Mouse (Mus musculus) neural tube, embryonic 13.5 days (tissue): ENCODE results near the gene Sept4. TPM values are rescaled to one million over a fixed set of nuclear protein-coding genes. Genes with fewer than 3 reads are reported as not detected.

Experiments
- ATAC-seq: fragments of 200-750 bp; cut with Nextera tagmentation; 2 replicates; pipeline ENCODE4 v1.8.0; 2017; ENCODE audit warnings: low read depth, mild to moderate bottlenecking, moderate TSS enrichment, moderate library complexity
- H3K27ac ChIP-seq: fragments of 300-500 bp; sonication (generic); replicated peaks from 2 replicates; pipeline ENCODE4 v1.5.1; 2015; ENCODE audit warnings: moderate library complexity, mild to moderate bottlenecking, inconsistent platforms
- H3K27me3 ChIP-seq: fragments of 300-500 bp; sonication (generic); 2 replicates; pipeline ENCODE4 v1.6.1; 2015; ENCODE audit warnings: mild to moderate bottlenecking, inconsistent platforms
- H3K36me3 ChIP-seq: fragments of 300-500 bp; sonication (generic); 2 replicates; pipeline ENCODE4 v1.6.1; 2015; ENCODE audit warnings: mild to moderate bottlenecking, inconsistent platforms
- H3K4me1 ChIP-seq: fragments of 300-500 bp; sonication (generic); replicated peaks from 2 replicates; pipeline ENCODE4 v1.6.1; 2015; ENCODE audit warnings: inconsistent platforms
- H3K4me2 ChIP-seq: fragments of 300-500 bp; sonication (generic); 2 replicates; pipeline ENCODE4 v1.6.1; 2015; ENCODE audit warnings: inconsistent platforms, mild to moderate bottlenecking, moderate library complexity
- H3K4me3 ChIP-seq: fragments of 300-500 bp; sonication (generic); 2 replicates; pipeline ENCODE4 v1.5.1; 2015; ENCODE audit warnings: mild to moderate bottlenecking, inconsistent platforms
- H3K9ac ChIP-seq: fragments of 300-500 bp; sonication (generic); 2 replicates; pipeline ENCODE4 v1.6.1; 2015; ENCODE audit warnings: moderate library complexity, mild to moderate bottlenecking, inconsistent platforms
- H3K9me3 ChIP-seq: fragments of 300-500 bp; sonication (generic); 2 replicates; pipeline ENCODE4 v1.6.1; 2016; ENCODE audit warnings: inconsistent platforms
- WGBS: fragments of 180-500 bp; shearing (Covaris S2); methylation state at CpG from one replicate; pipeline ENCODE4 v1.1.7; 2015; 5-methylcytosine and 5-hydroxymethylcytosine counted together
- polyA plus RNA-seq: library from polyadenylated mRNA; unstranded; fragments of >200 nt; fragmentation: Nextera tagmentation; extraction: Ambion mirVana; gene quantifications from 2 replicates; pipeline ENCODE4 v1.2.1, GENCODE M21; 2015

Sept4 gene
- polyA plus RNA-seq, 1 experiment from 2014 or later, result 27.2 TPM

DNA sequence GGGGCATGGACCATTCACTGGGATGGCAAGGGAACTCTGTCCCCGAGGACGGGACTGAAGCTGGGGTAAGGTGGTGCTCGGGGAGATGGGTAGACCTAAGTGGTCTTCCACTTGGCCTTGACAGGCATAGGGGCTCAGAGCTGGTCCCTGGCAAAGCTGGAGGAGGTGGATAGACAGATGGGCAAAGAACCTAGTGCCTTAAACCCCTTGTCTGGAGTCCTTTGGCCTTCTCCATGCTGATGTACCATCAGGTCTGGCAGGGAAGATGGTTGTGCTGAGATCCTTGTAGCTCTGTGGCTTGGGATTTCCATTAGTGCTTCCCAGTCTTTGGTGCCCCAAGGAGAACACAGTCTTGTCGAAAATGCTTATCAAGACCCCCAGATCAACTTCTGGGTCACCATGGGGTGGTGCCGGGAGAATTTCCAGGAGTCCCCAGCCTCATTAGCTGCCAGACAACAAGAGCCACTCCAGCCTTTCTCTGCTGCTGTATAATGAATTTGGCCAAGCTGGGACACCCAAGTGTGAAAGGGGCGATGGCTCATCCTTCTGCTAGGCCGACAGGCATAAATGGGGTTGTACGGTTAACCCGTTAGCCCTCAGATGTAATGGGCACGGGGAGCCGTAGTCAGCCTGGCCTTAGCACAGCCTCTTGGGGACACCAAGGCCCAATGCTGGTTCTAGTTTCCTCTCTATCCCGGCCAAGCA, 12.6 kb downstream of the Sept4 start:
- WGBS, result 91% methylated on average over 12 of the region's 12 CpGs
- no peaks in the 10 kb centered on the region for H3K9me3 ChIP-seq

DNA sequence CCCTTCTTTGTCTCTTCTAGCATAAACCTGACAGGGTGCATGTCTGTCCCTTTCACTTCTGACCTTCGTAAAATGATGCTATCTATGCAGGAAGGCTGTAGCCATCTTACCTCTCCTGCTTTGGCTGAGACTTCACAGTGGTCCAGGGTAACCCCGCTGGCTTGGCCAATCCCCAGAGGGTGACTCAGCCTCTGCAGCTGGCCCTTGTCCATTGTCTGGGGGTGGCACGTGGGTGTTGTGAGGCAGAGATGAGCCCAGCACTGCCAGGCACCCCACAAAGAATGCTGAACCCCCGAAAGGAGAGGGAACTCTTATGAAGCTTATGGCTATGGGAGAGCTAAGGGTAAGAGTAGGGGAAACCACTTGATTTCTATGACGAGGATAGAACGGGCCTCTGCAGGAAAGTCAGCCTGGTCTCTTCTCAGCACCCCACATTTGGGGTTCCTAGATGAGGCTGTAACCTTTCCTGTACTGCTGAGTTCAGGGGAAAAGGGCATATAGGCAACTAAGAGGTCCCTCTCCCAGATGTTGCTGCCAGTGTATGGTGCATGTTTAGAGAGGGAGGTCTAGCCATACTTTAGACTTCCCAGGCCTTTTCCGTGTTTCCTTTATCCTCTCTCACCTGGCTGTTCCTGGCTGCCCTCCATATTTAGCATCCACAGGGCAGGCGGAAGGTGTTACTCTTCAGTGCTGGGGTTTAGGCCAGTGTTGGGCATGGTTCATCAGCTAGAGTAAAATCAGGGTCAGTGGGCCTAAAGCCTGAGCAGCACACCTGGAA, 13.4 kb downstream of the Sept4 start:
- Histone ChIP-seq H3K9me3 (no peaks in the 10 kb centered on the region), H3K4me3 (no peak overlapping the region), H3K4me1 (peaks cover 22% of the 10 kb centered on the region), H3K9ac (no peak overlapping the region), H3K4me2 (no peak overlapping the region), H3K27ac (no peak overlapping the region), H3K36me3 (no peaks in the 10 kb centered on the region), H3K27me3 (peaks cover under 1% of the 10 kb centered on the region; the same call in 1 of the 2 replicates)
- WGBS, result 84% methylated on average over 8 of the region's 8 CpGs
- no peak for ATAC-seq

More for the DNA sequence above, 12.6 kb downstream of the Sept4 start:
- Histone ChIP-seq H3K9ac (no peak overlapping the region), H3K27ac (no peak overlapping the region), H3K36me3 (no peaks in the 10 kb centered on the region), H3K4me3 (no peak overlapping the region), H3K4me2 (no peak overlapping the region), H3K4me1 (peaks cover 22% of the 10 kb centered on the region), H3K27me3 (peaks cover 6% of the 10 kb centered on the region; the same call in 1 of the 2 replicates)
- ATAC-seq, result no peak

GRCm38 (mm10) chr11:87583291-87584034, 14.8 kb downstream of the Sept4 start:
- Histone ChIP-seq H3K9me3 (no peaks in the 10 kb centered on the region), H3K27me3 (no peaks in the 10 kb centered on the region), H3K36me3 (no peaks in the 10 kb centered on the region), H3K27ac (no peak overlapping the region), H3K4me3 (no peak overlapping the region), H3K4me2 (no peak overlapping the region), H3K9ac (no peak overlapping the region), H3K4me1 (peaks cover 10% of the 10 kb centered on the region)
- ATAC-seq, result no peak
- 82% methylated on average over 6 of the region's 6 CpGs for WGBS

DNA sequence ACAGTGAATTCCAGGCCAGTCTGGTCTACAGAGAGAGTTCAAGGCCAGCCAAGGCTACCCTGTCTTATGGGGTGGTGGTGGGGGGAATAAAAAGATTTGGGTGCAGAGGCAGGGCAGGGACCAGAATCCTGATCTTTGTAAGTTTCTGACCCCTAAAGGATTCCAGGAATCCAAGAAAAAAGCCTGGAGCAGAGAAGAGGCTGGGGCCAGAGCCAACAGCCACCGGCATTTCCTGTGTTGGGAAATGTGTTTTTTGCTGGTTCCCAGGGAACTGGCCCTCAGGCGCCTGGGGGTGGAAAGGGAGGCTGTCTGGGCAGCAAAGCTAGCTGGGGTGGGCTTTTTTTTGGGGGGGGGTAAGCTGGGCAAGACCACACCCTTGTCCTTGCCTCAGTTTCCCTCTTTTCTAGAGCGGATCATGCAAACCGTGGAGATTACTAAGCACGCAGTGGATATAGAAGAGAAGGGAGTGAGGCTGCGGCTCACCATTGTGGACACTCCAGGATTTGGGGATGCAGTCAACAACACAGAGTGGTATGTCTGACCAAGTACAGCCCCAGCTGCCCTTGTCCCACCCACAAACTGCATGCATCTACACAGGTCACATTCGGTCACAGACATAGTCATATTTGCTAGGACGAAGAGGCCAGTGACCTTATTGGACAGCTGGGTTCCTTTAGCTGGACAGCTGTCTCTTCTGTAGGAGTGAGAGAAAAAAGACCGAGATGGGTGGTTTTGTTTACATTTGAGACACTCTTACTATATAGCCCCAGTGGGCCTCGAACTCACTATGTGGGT, 16.2 kb downstream of the Sept4 start:
- peaks cover 8% of the 10 kb centered on the region for H3K4me1 ChIP-seq
- H3K9me3 ChIP-seq, result no peaks in the 10 kb centered on the region
- no peak for ATAC-seq
- no peak overlapping the region for H3K4me2 ChIP-seq
- 86% methylated on average over 10 of the region's 10 CpGs for WGBS
- no peak overlapping the region for H3K9ac ChIP-seq
- no peak overlapping the region for H3K27ac ChIP-seq
- no peak overlapping the region for H3K4me3 ChIP-seq
- no peaks in the 10 kb centered on the region for H3K27me3 ChIP-seq
- no peaks in the 10 kb centered on the region for H3K36me3 ChIP-seq

GRCm38 (mm10) chr11:87587211-87587874, 18.6 kb downstream of the Sept4 start:
- H3K27ac ChIP-seq, result no peak overlapping the region
- 94% methylated on average over 5 of the region's 5 CpGs for WGBS
- no peaks in the 10 kb centered on the region for H3K27me3 ChIP-seq
- H3K4me1 ChIP-seq, result peaks cover 19% of the 10 kb centered on the region
- H3K36me3 ChIP-seq, result no peaks in the 10 kb centered on the region
- H3K9ac ChIP-seq, result no peak overlapping the region
- H3K4me2 ChIP-seq, result no peak overlapping the region
- H3K9me3 ChIP-seq, result no peaks in the 10 kb centered on the region
- H3K4me3 ChIP-seq, result no peak overlapping the region
- no peak for ATAC-seq

DNA sequence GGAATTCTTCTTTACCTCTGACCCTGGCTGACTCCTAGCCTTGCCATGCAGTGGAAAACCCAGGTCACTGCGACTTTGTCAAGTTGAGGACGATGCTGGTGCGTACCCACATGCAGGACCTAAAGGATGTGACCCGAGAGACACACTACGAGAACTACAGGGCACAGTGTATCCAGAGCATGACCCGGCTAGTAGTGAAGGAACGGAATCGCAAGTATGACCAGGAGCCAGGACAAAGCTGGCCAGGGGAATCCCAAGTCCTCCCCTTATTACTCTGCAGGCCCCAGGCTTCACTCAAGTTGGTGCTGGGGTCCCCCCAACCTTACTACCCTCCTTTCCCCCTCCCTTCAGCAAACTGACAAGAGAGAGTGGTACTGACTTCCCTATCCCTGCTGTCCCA, 20.9 kb downstream of the Sept4 start:
- no peak overlapping the region for H3K4me3 ChIP-seq
- H3K9ac ChIP-seq, result 0 out of 2 replicates have a peak overlapping the region, but pooled peaks have one; percentile 96
- H3K4me2 ChIP-seq, result peak overlapping the region; percentile 90
- peaks cover 41% of the 10 kb centered on the region for H3K4me1 ChIP-seq
- 0 out of 2 replicates have a peak, but pooled peaks cover 7% of the 10 kb centered on the region for H3K36me3 ChIP-seq
- WGBS, result 95% methylated on average over 8 of the region's 8 CpGs
- no peak for ATAC-seq
- H3K27me3 ChIP-seq, result no peaks in the 10 kb centered on the region
- H3K27ac ChIP-seq, result no peak overlapping the region
- no peaks in the 10 kb centered on the region for H3K9me3 ChIP-seq

GRCm38 (mm10) chr11:87590841-87591525, 22.3 kb downstream of the Sept4 start:
- no peaks in the 10 kb centered on the region for H3K27me3 ChIP-seq
- peak overlapping the region; percentile 90 for H3K4me2 ChIP-seq
- H3K27ac ChIP-seq, result peak overlapping the region; percentile 91
- 3% methylated on average over 25 of the region's 25 CpGs for WGBS
- H3K4me3 ChIP-seq, result peak overlapping the region; percentile 78
- H3K4me1 ChIP-seq, result peaks cover 53% of the 10 kb centered on the region
- no peak for ATAC-seq
- 0 out of 2 replicates have a peak, but pooled peaks cover 7% of the 10 kb centered on the region for H3K36me3 ChIP-seq
- peak overlapping the region; percentile 96 for H3K9ac ChIP-seq
- H3K9me3 ChIP-seq, result no peaks in the 10 kb centered on the region

DNA sequence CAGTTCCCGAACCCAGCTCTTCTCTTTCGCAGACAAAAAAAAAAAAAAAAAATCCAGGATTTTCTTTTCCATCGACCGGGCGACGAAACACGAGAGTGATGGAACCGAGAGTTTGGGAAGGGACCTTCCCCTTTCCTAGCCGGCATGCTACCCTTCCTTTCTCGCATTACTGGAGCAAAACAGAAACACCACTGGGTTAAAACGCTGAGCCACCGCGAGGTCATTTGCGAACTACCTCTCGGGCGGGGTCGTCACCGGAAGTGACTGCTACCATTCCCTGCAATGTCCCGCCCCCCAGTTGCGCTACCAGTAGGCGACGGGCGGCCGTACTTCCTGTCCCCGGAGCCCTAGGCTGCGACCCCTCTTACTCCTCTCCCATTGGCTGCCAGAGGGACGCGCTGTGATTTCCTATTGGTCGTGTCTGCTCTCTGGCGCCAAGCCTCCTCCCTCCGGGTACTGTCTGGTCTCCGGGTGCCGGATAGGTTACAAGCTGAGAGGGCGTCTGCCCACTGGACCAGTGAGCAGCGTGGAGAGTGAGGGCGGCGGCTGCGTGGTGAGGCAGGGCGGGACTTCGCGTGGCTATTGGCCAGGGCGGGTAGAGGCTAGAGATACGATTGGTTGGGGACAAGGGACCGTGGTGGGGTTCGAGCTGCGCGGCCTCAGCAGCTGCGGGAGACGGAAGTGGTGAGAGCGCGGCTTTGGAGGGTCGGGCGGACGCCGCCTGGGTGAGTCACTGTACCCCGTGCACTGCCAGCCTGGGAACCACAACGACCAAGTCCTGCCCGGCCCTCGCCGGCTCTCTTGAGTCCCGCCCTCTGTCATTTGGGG, 23.0 kb downstream of the Sept4 start, which contains the start of gene Mtmr4:
Gene Mtmr4, plus strand, starts transcription at position 637 of the 828 bp plus-strand sequence.
- under 1% methylated on average over 61 of the region's 61 CpGs for WGBS
- H3K36me3 ChIP-seq, result 0 out of 2 replicates have a peak, but pooled peaks cover 7% of the 10 kb centered on the region
- H3K4me1 ChIP-seq, result peaks cover 60% of the 10 kb centered on the region
- no peaks in the 10 kb centered on the region for H3K27me3 ChIP-seq
- peak within 1 kb of the TSS; percentile 91 for H3K27ac ChIP-seq
- H3K4me2 ChIP-seq, result peak within 1 kb of the TSS; percentile 90
- peak within 1 kb of the TSS; percentile 96 for H3K9ac ChIP-seq
- peak within 1 kb of the TSS; percentile 78 for H3K4me3 ChIP-seq
- ATAC-seq, result peak; percentile 97
- no peaks in the 10 kb centered on the region for H3K9me3 ChIP-seq

DNA sequence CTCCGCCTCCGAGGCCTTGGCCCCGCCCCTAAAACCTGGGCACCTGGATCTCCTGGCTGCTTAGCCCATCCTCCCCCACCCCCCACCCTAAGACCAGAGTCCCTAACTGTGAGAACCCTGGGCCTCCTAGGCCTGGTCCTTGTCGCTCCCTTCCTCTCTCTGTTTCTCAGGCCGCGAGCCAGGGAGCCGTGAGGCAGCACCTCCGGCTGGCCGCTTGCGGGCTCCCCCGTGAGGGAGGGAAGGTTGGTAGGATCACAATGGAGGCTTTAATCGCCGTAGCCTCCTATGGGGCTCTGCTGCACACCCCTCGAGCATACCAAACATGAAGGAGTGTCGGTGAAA, 23.6 kb downstream of the Sept4 start:
- peak; percentile 47 for ATAC-seq
- peak overlapping the region; percentile 78 for H3K4me3 ChIP-seq
- H3K9me3 ChIP-seq, result no peaks in the 10 kb centered on the region
- H3K27ac ChIP-seq, result peak overlapping the region; percentile 90
- H3K4me1 ChIP-seq, result peaks cover 66% of the 10 kb centered on the region
- H3K27me3 ChIP-seq, result no peaks in the 10 kb centered on the region
- H3K4me2 ChIP-seq, result peak overlapping the region; percentile 87
- peak overlapping the region; percentile 85 for H3K9ac ChIP-seq
- whole genome bisulfite sequencing, result 2% methylated on average over 15 of the region's 15 CpGs
- peaks cover 11% of the 10 kb centered on the region for H3K36me3 ChIP-seq
